Mouse (Mus musculus): ENCODE results near the gene Cinp. TPM values are rescaled to one million over a fixed set of nuclear protein-coding genes. Genes with fewer than 3 reads are reported as not detected.
A peak's percentile ranks its signal among the peaks of the same experiment; 100 is the strongest.

Gene Cinp
- total and polyA plus RNA-seq, 3 experiments: 162 to 210 TPM; not detected in 1

GRCm38 (mm10) chr12:110851923-110852322, 37.0 kb downstream of the Cinp start (continued):
- TF ChIP-seq NELFE (IDR thresholded peaks at IDR 0.05; ENCODE audit: low read depth, low read length) (no peak), ZKSCAN1 (IDR thresholded peaks at IDR 0.05; ENCODE audit: low read depth, low read length) (no peak), USF2 (IDR thresholded peaks at IDR 0.05; ENCODE audit: borderline replicate concordance in 1 of 2, insufficient read depth in 1 of 2, low read depth in 1 of 2, low read length in 2 of 2) (no peak), EP300 (IDR thresholded peaks at IDR 0.05; ENCODE audit: low read depth in 1 of 2, low read length in 2 of 2) (peak; percentile 30 to 42; a peak in 1 of 4 replicates)

- peak overlapping the region; percentile 94 for H3K9ac ChIP-seq (ENCODE audit: control insufficient read depth, low read depth, low read length, poor library complexity, severe bottlenecking)
- H3K27ac ChIP-seq (ENCODE audit: control insufficient read depth, low read depth, low read length): peak overlapping the region; percentile 57
- H3K9me3 ChIP-seq (replicated peaks; ENCODE audit: insufficient read depth, low read length): no peaks in the 10 kb centered on the region
- H3K79me2 ChIP-seq (ENCODE audit: control insufficient read depth, insufficient read depth, low read length, poor library complexity): peaks cover 6% of the 10 kb centered on the region; the same call in 1 of the 2 replicates
- peak overlapping the region; percentile 81 to 92 for H3K4me3 ChIP-seq (ENCODE audit: control insufficient read depth in 1 of 2, insufficient read depth in 1 of 2, low read depth in 2 of 2, low read length in 2 of 2)
- peaks cover 4 to 30% of the 10 kb centered on the region in 2 experiments; a peak in 3 of 4 replicates for H3K4me1 ChIP-seq (ENCODE audit: control insufficient read depth in 1 of 2, insufficient read depth in 2 of 2, low read length in 2 of 2)
- peak; percentile 86 for DNase-seq (ENCODE audit: low read depth, low spot score)
- TF ChIP-seq EP300 (IDR thresholded peaks at IDR 0.05; ENCODE audit: low read depth in 1 of 2, low read length in 2 of 2) (peak; percentile 14 to 36; a peak in 2 of 4 replicates), SIN3A (IDR thresholded peaks at IDR 0.05; ENCODE audit: low read length) (peak; percentile 88), GATA1 (IDR thresholded peaks at IDR 0.05; ENCODE audit: low read depth, low read length) (0 out of 2 replicates have a peak, but pooled peaks have one; percentile 13), MYC (IDR thresholded peaks at IDR 0.05; ENCODE audit: low read depth, low read length) (peak; percentile 59; the same call in 1 of the 2 replicates), RAD21 (IDR thresholded peaks at IDR 0.05; ENCODE audit: low read depth, low read length) (no peak), TBP (IDR thresholded peaks at IDR 0.05; ENCODE audit: low read depth, low read length) (peak; percentile 44; the same call in 1 of the 2 replicates), RCOR1 (IDR thresholded peaks at IDR 0.05; ENCODE audit: low read depth, low read length) (peak; percentile 63), MXI1 (IDR thresholded peaks at IDR 0.05; ENCODE audit: low read depth, low read length) (peak; percentile 96), USF1 (IDR thresholded peaks at IDR 0.05; ENCODE audit: low read depth, low read length) (peak; percentile 74), ETS1 (IDR thresholded peaks at IDR 0.05; ENCODE audit: low read depth, low read length) (peak; percentile 56; the same call in 1 of the 2 replicates), CHD2 (IDR thresholded peaks at IDR 0.05; ENCODE audit: low read length) (no peak), POLR2A (IDR thresholded peaks at IDR 0.05; ENCODE audit: control insufficient read depth in 1 of 2, insufficient read depth in 1 of 2, low read depth in 1 of 2, low read length in 2 of 2, poor library complexity in 1 of 2) (0 out of 4 replicates have a peak, but pooled peaks of 1 of the 2 experiments have one; percentile 23), MAFK (IDR thresholded peaks at IDR 0.05; ENCODE audit: borderline replicate concordance, low read depth, low read length) (no peak), HCFC1 (IDR thresholded peaks at IDR 0.05; ENCODE audit: low read depth, low read length) (peak; percentile 39; the same call in 1 of the 2 replicates), TAL1 (IDR thresholded peaks at IDR 0.05; ENCODE audit: low read length) (peak; percentile 52), GABPA (IDR thresholded peaks at IDR 0.05; ENCODE audit: low read depth, low read length) (no peak), JUND (IDR thresholded peaks at IDR 0.05; ENCODE audit: low read depth, low read length) (no peak), UBTF (IDR thresholded peaks at IDR 0.05; ENCODE audit: borderline replicate concordance, insufficient read depth, low read depth, low read length) (0 out of 2 replicates have a peak, but pooled peaks have one; percentile 70), TCF12 (IDR thresholded peaks at IDR 0.05; ENCODE audit: low read depth, low read length) (peak; percentile 45; the same call in 1 of the 2 replicates), POLR2AphosphoS5 (IDR thresholded peaks at IDR 0.05; ENCODE audit: borderline replicate concordance, low read depth, low read length) (no peak), MAX (IDR thresholded peaks at IDR 0.05; ENCODE audit: low read length) (peak; percentile 78)
- H3K36me3 ChIP-seq (ENCODE audit: control insufficient read depth in 1 of 2, insufficient read depth in 2 of 2, low read length in 2 of 2): peaks cover 0 to 8% of the 10 kb centered on the region in 2 experiments; a peak in 1 of 4 replicates
- no peaks in the 10 kb centered on the region for H3K27me3 ChIP-seq (ENCODE audit: control insufficient read depth in 1 of 2, insufficient read depth in 2 of 2, low read length in 2 of 2)
Observed at GRCm38 (mm10) chr12:110851414-110851813, 37.5 kb downstream of the Cinp start.
